Mouse (Mus musculus) brain, embryonic 14.5 days (tissue): Measurements from ENCODE around the gene Sesn1. TPM values are rescaled to one million over a fixed set of nuclear protein-coding genes. Genes with fewer than 3 reads are reported as not detected.
"Not testable (repeated sequence)": the region's sequence is repeated elsewhere in the genome, so short reads cannot be mapped to it uniquely, and the experiment has no call there.

Experiments
- DNase-seq: peaks from one replicate; pipeline ENCODE4 v3.0.0-alpha.2; 2011; ENCODE audit warnings: low read depth
- CTCF ChIP-seq: fragments of 200-500 bp; IDR thresholded peaks from 2 replicates; pipeline ENCODE4 v1.5.1; 2012; ENCODE audit warnings: inconsistent platforms, mild to moderate bottlenecking, moderate library complexity, borderline replicate concordance; ENCODE audit not compliant: insufficient read depth, insufficient read length; ENCODE audit errors: extremely low read depth
- POLR2A ChIP-seq: fragments of 200-500 bp; IDR thresholded peaks from 2 replicates; pipeline ENCODE4 v1.6.1; 2012; ENCODE audit warnings: mild to moderate bottlenecking, inconsistent platforms, borderline replicate concordance; ENCODE audit not compliant: poor library complexity, insufficient read depth, insufficient read length, severe bottlenecking; ENCODE audit errors: extremely low read depth
- polyA plus RNA-seq: library from polyadenylated mRNA; depleted of rRNA; stranded (reverse); fragments of >200 nt; gene quantifications from 2 replicates; pipeline ENCODE4 v1.2.3, GENCODE M21; 2012

Gene Sesn1
- polyA plus RNA-seq, 1 experiment, result 32.2 TPM

DNA sequence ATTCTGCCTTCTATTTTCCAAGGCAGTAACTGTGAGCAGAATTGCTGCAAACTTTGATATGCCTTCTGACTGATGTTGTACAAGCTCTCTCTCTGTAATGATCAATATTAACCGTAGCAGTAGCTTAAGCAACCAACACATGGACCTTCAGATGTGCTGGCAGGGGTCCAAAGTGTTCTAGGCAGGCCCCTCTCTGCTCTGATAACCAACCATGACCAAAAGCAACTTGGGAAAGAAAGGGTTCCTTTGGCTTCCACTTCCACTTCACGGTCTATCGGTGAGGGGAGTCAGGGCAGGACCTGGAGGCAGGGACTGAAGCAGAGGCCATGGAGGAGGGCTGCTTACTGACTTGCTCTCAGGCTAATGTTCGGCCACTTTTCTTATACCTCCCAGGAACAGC, 121.2 kb downstream of the Sesn1 start:
- TF ChIP-seq POLR2A, result no peak
- no peak for TF ChIP-seq CTCF
- peak; percentile 43 for DNase-seq

DNA sequence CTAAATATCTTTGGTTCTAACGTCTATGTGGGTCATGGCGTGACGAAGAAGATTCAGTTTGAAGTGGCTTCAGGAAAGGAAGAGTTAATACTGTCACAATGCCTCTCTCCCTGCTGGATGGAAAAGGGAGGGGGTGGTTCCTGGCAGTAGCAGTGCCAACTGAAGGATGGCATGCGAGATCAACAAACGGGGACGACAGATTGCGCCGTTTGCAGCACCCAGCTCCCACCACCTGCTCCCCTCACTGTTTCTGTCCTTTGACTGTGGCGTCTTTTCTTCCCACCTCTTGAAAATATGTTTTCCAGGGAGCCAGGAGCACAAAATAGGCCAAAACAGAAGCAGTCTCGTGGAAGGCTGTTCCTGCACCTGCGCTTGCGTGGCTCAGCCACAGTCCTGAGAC, 122.2 kb downstream of the Sesn1 start:
- no peak for TF ChIP-seq POLR2A
- TF ChIP-seq CTCF, result no peak
- peak; percentile 94 for DNase-seq

DNA sequence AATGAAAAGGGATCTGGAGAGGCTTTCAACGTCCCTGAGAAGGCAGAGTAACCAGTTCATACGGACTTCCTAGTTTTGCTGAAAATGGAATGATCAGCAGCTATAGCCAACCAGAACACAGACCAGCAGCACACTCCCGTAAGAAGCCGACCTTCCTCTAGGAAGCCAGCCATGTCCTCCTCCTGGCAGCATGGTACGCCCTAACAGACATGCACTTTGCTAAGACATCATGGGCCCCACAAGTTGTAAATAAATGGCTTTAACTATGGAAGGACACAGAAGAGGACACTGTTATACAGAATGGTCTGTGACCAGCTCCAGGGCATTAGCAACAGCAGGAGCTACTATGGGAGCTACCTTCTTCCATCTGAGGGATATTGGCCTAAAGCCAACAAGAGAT, 123.2 kb downstream of the Sesn1 start:
- TF ChIP-seq CTCF (no peak), POLR2A (no peak)
- no peak for DNase-seq

DNA sequence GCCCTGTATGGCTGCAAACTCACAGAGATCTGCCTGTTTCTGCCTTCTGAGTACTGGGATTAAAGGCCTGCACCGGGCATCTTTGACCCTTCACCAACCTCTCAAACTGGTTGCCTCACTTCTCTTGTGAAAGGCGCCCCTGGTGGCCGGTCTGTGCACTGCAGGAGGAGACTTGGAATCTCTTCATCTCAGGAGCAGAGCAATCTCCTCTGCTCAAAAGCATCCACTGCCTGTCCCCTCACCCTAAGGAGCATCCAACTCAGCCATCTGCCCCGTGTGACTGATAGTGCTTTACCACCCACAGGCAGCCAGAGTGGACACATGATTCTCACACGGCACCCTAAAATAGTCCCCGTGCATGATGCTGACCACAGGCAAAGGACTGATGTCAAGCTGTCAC, 123.8 kb downstream of the Sesn1 start:
- TF ChIP-seq POLR2A (no peak), CTCF (peak; percentile 67)
- peak; percentile 31 for DNase-seq

DNA sequence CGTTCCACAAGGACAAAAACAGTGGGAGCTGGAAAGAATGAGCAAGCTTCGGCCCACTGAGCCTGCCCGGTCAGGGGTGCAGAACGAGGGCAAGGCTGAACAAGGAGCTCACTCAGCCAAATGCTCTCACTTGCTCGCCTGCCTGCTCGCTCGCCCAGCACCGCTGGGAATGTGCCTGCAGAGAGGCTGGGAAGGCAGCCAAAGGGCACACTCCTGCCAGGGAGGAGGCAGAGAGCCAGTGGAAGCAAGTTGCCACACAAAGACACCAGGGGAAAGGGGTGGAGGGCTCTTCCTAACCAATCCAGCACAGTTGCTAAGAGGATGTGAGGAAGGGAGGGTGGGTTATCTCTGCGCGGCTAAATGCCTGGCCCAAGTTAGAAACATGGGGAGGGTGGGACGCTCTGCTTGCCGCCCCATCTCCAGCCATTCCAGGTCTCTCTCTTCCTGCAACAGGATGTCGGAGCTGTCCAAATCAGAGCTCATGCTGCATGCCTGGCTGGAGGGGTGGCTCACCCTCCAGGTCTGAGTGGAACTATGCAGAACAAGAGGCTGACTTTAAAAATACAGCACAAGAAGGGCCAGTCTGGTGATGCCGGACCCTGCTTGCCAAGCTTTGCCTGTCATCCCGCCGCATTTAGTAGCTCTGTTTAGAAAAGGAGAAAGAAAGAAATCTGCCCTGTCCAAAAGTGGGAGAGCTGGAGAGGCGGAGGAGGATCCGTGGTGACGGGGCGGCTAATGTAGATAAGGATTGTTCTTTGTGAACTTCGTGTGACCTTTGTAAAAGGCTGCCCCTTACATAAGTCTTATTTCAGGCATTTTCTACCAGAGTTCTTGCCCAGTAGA, 125.1 kb downstream of the Sesn1 start:
- TF ChIP-seq POLR2A, result no peak
- TF ChIP-seq CTCF, result no peak
- DNase-seq, result peak; percentile 98

DNA sequence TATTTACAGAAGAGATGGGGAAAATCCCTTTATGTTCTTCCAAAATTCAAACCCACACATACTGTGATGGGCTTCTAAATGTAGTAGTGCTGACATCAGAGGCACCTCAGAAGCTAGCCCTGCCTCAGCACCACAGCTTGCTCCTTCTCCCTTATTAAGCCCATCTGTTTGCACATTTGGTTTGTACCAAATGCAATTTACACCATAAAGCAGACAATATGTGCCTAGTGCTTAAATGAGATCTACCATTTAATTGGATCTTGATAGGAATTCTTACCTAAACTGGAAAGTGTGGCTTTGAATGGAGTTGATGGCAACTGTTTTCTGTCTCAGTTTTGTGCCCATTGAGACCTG, 125.7 kb downstream of the Sesn1 start:
- TF ChIP-seq CTCF, result no peak
- TF ChIP-seq POLR2A, result no peak
- DNase-seq, result peak; percentile 90

DNA sequence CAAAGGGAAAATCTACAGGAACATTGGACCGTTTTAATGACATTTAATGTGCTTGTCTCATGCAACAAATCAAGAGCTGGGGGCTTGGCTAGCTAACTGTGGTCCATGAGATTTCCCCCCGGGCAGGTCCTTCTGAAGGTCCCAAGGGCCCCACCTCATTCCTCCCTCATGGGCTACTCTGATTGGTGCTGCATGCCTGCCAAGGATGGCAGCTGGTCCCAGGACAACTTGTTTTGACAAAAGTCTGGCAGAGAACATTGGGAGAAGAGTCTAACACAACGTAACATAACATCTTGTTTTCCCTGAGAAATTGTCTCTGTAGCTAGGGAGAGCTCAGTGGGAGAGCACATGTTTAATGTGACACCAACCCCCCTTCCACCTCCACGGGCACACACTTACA, 126.4 kb downstream of the Sesn1 start:
- no peak for TF ChIP-seq POLR2A
- no peak for TF ChIP-seq CTCF
- DNase-seq, result peak; percentile 85

DNA sequence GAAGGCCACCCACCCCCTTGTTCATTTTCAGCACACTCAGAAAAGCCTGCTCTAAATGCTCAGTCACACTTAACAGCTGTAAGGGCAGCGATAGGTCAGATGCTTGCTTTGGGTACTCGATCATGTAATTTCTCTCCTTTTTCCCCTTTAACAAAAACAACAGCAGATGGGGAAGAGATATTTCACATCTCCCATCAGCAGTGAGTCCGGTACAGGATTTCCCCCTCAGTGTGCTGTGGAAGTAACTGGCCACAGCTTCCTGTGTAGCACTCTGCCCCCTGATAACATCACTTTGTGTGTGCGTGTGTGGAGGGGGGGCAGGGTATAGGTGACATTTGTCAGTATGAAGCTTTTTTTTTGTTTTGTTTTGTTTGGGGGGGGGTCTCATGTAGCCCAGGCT, 127.4 kb downstream of the Sesn1 start:
- no peak for TF ChIP-seq CTCF
- no peak for TF ChIP-seq POLR2A
- peak; percentile 68 for DNase-seq

DNA sequence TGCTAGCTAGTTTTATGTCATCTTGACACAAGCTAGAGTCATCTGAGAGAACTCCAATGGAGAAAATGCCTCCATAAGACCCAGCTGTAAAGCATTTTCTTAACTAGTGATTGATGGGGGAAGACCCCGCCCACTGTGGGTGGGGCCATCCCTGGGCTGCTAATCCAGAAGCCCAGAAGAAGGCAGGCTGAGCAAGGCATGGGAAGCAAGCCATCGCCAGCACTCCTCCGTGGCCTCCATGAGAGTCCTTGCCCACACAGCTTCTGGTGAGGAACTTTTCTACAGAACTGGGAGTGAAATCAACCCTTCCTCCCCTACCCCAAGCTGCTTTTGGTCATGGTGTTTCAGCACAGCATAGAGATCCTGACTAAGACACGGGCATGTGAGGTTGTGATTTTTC, 129.4 kb downstream of the Sesn1 start:
- TF ChIP-seq POLR2A (no peak), CTCF (no peak)
- DNase-seq, result no peak

DNA sequence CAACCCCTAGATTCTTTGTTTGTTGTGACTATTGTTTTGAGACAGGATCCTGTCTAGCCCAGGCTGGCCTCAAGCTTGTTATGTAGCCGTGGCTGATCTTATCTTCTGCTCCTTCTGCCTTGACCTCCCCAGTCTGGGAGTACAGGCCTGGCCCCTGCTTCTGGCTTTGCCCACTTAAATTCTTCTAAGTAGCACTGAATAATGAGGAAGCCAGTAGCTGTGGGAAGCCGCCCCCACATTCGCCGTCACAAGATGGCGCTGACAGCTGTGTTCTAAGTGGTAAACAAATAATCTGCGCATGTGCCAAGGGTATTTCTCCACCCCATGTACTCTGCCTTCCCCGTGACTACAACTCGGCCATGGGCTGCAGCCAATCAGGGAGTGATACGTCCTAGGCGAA, 142.6 kb downstream of the Sesn1 start:
- not testable (repeated sequence) for DNase-seq

DNA sequence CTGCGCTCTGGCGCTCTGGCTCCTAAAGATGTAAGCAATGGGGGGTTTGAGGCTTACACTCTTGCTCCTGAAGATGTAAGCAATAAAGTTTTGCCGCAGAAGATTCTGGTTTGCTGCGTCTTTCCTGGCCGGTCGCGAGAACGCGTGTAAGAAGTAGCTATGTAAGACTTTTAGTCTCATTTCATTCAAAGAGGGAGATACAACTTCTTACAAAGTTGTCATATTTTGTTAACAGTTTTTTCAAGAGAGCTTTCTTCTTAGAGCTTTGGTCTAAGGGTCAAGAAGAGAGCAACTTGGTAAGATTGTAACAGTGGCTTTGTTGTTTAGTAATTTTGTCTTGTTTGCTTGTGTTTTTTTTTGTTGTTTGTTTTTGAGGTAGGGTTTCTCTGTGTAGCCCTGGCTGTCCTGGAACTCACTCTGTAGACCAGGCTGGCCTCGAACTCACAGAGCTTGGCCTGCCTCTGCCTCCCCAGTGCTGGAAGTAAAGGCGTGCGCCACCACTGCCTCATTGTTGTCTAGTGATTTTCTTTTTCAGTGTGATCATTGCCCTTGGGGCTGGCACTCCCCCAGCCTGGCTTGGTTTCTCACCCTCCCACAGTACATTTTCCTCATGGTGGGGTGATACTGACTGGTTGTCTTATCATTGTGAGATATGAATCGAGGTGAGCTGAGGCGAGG, 143.3 kb downstream of the Sesn1 start:
- no peak for TF ChIP-seq POLR2A
- TF ChIP-seq CTCF, result no peak
- no peak for DNase-seq

DNA sequence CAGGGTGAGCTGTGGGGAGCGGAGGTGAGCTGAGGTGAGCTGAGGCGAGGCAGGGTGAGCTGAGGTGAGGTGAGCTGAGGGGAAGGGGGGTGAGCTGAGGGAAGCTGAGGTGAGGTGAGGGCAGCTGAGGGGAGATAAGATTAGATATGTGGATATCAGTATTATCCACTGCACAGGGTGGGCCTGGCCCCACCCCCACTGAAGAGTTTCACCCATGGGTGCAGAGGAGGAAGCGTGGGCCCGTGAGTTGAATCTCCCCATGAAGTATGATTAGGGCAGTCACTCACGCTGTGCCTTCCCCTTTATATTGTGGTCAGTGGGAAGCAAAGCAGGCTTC, 143.8 kb downstream of the Sesn1 start:
- no peak for TF ChIP-seq POLR2A
- no peak for TF ChIP-seq CTCF
- no peak for DNase-seq
